Mouse (Mus musculus) layer of hippocampus, postnatal 36 days (tissue): ENCODE measurements around the gene Dst. TPM values are rescaled to one million over a fixed set of nuclear protein-coding genes. Genes with fewer than 3 reads are reported as not detected.
A peak's percentile ranks its signal among the peaks of the same experiment; 100 is the strongest.

Experiments
- DNase-seq, 2 experiments: peaks; one replicate each; pipeline ENCODE4 v3.0.0; 2022
- total RNA-seq, 2 experiments: library from RNA; stranded (reverse); gene quantifications; 2 replicates each; pipeline ENCODE4 v1.2.3; 2021

Gene Dst
- total RNA-seq, 2 experiments from 2014 or later = 200 to 227 TPM

- no peak for DNase-seq
These were observed 122.5 kb downstream of the Dst start for GRCm38 (mm10) chr1:34030330-34031021.

GRCm38 (mm10) chr1:34033052-34033451 is 125.0 kb downstream of the Dst start:
- no peak for DNase-seq

GRCm38 (mm10) chr1:34033478-34033877 is 125.5 kb downstream of the Dst start:
- no peak for DNase-seq

- DNase-seq = no peak
These were observed 125.9 kb downstream of the Dst start for GRCm38 (mm10) chr1:34033958-34034357.

GRCm38 (mm10) chr1:34036111-34036510 is 128.1 kb downstream of the Dst start:
- DNase-seq = no peak

- no peak for DNase-seq
These were observed 130.5 kb downstream of the Dst start for GRCm38 (mm10) chr1:34038571-34038970.

GRCm38 (mm10) chr1:34040049-34040448 is 132.0 kb downstream of the Dst start:
- DNase-seq = no peak

- peak; percentile 38 to 54 for DNase-seq
These were observed 133.1 kb downstream of the Dst start for GRCm38 (mm10) chr1:34040901-34041721.

- DNase-seq = no peak
These were observed 134.3 kb downstream of the Dst start for GRCm38 (mm10) chr1:34042299-34042698.

- DNase-seq = no peak
These were observed 135.3 kb downstream of the Dst start for GRCm38 (mm10) chr1:34043327-34043726.

- DNase-seq = no peak
These were observed 136.0 kb downstream of the Dst start for GRCm38 (mm10) chr1:34043836-34044550.

GRCm38 (mm10) chr1:34044675-34045074 is 136.7 kb downstream of the Dst start:
- no peak for DNase-seq

- DNase-seq = no peak
These were observed 139.3 kb downstream of the Dst start for GRCm38 (mm10) chr1:34047285-34047684.

- no peak for DNase-seq
These were observed 143.2 kb downstream of the Dst start for GRCm38 (mm10) chr1:34051251-34051650.

- no peak for DNase-seq
These were observed 144.4 kb downstream of the Dst start for GRCm38 (mm10) chr1:34052422-34052821.

- no peak for DNase-seq
These were observed 146.9 kb downstream of the Dst start for GRCm38 (mm10) chr1:34054970-34055369.

GRCm38 (mm10) chr1:34056658-34057057 is 148.6 kb downstream of the Dst start:
- no peak for DNase-seq

- DNase-seq = no peak
These were observed 151.2 kb downstream of the Dst start for GRCm38 (mm10) chr1:34059231-34059630.

GRCm38 (mm10) chr1:34060446-34060845 is 152.4 kb downstream of the Dst start:
- DNase-seq = peak in 1 of 2 experiments; percentile 23

GRCm38 (mm10) chr1:34061078-34061477 is 153.1 kb downstream of the Dst start:
- DNase-seq = peak; percentile 37 to 57

- DNase-seq = no peak
These were observed 153.8 kb downstream of the Dst start for GRCm38 (mm10) chr1:34061860-34062259.

- DNase-seq = no peak
These were observed 155.9 kb downstream of the Dst start for GRCm38 (mm10) chr1:34063943-34064342.

- DNase-seq = no peak
These were observed 157.6 kb downstream of the Dst start for GRCm38 (mm10) chr1:34065551-34066048.
